Mouse (Mus musculus) urinary bladder, postnatal 14 days (tissue): Measurements from ENCODE around the gene Olfr1065.
A peak's percentile ranks its signal among the peaks of the same experiment; 100 is the strongest.
"Not testable (repeated sequence)": the region's sequence is repeated elsewhere in the genome, so short reads cannot be mapped to it uniquely, and the experiment has no call there.

ENCODE experiments used
- DNase-seq: peaks from one replicate; pipeline ENCODE4 v3.0.0; 2021; ENCODE audit warnings: low spot score

Olfr1065 gene

DNA sequence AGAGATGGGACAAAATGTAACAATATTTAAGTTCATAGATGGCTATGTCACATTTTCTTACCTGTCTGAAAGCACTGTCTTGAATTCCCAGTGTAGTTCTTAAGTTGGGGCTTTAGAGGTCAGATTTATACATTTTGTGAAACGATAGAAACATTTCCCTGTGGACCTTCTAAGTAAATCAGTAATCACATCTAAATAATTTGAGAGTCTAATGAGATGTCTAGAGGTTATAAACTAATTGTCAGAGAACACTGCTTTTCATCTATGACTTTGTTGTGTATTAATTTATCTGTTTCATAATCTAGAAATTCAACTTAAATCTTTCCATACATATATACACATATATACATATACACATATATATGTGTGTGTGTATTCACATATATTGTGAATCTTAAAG, at the start of gene Olfr1065:
Olfr1065 (minus strand) TSS at position 101 of the 400 bp plus-strand sequence.
- not testable (repeated sequence) for DNase-seq

DNA sequence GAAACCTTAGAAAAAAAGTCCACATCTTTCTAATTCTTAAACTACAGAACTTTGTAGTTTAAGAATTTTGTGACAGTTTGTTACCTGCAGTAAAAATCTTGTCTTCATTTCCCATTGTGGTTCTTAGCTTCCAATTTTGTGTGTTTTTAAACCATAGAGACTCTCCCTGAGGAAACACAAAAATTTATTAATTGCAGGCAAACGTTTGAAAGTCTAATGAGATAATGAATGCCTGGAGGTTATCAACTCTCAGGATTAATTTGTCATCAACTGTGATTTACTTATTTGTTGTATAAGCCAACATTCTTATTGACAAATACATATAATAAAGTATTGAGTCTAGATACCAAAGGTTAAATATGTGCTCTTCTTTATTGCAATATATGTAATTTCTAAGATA, 36.9 kb upstream of the Olfr1065 start, which contains the start of gene Olfr228:
Olfr228 (minus strand) TSS at position 101 of the 400 bp plus-strand sequence.
- DNase-seq = no peak

DNA sequence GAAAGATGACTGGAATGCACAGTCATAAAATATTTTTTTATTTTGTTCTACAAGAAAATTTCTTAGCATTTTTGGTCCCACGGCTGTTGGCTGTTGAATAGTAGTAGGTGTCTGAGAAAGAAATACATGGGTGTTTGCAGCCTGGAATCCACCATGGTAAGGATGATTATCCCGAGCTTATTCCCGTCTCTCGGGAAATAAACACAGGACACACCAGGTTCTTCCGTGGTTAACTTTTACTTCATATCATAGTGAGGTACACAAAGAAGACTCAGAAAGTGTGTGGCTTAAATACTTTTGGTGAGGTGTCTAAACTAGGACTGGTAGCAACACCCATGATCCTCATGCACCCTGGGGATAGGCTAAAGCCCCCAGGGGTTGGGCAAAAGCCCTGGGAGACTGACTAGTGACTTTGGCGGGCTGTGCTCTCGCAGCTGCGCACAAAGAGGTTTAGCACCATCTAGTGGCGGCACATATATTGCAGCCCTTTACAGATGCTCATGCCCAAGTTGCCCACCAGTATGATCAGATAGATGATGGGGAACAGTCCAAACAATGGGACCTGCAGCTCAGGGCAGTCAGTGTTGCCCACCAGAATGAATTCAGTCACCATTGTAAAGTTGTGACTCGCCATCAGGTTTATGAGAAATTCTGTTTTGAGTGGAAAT, 14.2 kb upstream of the Olfr1065 start:
- DNase-seq = peak; percentile 28

DNA sequence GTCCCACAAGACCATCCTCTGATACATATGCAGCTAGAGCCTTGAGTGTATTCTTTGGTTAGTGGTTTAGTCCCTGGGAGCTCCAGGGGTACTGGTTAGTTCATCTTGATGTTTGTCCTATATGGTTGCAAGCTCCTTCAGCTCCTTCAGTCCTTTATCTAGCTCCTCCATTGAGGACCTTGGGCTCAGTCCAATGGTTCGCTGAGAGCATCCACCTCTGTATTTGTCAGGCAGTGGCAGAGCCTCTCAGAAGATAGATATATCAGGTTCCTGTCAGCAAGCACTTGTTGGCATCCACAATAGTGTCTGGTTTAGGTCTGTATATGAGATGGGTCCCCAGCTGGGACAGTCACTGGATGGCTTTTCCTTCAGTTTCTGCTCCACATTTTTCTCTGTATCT, 10.0 kb upstream of the Olfr1065 start:
- no peak for DNase-seq

DNA sequence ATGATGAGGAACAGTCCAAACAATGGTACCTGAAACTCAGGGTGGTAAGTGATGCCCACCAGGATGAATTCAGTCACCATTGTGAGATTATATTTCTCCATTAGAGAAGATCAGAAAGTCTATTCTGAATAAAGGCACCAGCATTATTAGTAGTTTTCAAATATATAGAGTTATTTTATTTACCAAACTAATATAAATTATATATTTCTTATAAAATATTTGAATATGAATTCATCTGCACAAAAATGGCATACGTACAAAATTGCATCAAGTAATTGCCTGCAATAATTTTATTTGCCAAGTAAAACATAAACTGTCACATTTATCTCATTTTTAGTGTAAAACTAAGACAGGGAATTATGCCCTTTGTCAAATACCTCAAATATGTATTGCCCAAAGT, 5.8 kb upstream of the Olfr1065 start, which contains the start of gene Olfr1066:
Olfr1066 (minus strand) TSS at position 101 of the 400 bp plus-strand sequence.
- DNase-seq = no peak

DNA sequence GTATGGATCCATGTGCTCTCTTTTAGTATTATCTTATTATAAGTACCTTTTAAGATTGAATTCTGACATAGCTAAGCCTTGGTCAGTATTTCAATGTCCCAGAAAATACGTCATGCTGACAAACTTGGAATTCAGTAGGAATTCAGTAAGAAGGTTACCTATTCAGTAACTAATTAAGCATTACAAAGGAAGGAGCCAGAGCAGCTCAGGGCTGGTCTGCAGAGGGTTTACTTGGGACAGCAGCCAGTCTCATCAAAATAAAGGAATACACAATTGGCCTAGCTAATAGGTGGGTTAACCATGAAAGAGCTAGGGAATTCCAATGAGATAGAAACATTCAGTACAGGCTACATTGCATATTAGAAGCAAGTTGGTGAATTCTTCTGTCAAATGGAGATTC, 8.3 kb downstream of the Olfr1065 start:
- DNase-seq = not testable (repeated sequence)

DNA sequence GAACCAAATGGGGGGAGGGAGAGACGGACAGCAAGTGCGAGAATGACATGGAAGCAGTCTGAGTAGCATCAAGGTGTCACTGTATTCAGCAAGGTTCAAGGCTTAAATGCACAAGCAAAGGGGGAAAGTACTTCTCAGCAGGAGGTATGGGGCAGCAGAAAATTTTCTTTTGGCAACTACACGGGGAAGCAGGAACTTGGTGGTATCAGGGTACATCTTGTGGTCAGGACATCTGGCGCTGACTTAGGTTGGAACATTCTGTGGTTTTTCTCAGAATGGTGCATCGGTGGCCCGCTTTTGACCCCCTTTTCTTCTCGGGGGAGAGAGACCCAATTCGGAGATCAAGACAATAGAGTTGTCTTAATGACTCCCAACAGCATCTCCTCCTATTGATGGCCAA, 21.9 kb downstream of the Olfr1065 start:
- DNase-seq = not testable (repeated sequence)

DNA sequence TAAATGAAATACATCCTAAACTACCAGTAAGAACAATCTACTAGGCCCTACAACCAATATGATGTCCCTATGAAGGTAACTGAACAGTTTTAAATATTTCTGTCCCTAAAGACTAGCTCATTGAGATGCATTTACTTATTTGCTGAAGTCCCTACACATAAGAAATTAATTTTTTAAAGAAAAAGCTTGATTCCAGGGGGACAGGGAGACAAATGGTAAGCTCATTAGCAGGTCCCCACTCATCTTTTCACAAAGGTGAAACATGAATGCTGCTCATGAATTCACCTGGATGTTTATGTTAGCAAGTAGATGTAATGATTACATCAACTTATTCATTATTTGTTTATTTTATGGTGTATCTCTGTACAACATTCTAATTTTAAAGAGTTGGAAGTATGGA, 23.7 kb downstream of the Olfr1065 start, which contains the start of gene Olfr1062:
Olfr1062 (minus strand) TSS at position 101 of the 400 bp plus-strand sequence.
- not testable (repeated sequence) for DNase-seq

DNA sequence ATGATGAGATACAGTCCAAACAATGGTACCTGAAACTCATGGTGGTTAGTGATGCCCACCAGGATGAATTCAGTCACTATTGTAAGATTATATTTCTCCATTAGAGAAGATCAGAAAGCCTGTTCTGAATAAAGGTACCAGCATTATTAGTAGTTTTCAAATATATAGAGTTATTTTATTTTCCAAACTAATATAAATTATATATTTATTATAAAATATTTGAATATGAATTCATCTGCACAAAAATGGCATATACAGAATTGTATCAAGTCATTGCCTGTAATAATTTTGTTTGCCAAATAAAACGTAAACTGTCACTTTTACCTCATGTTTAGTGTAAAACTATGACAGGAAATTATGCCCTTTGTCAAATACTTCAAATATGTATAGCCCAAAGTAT, 36.4 kb downstream of the Olfr1065 start, which contains the start of gene Olfr1061:
Olfr1061 (minus strand) TSS at position 101 of the 400 bp plus-strand sequence.
- DNase-seq = no peak

DNA sequence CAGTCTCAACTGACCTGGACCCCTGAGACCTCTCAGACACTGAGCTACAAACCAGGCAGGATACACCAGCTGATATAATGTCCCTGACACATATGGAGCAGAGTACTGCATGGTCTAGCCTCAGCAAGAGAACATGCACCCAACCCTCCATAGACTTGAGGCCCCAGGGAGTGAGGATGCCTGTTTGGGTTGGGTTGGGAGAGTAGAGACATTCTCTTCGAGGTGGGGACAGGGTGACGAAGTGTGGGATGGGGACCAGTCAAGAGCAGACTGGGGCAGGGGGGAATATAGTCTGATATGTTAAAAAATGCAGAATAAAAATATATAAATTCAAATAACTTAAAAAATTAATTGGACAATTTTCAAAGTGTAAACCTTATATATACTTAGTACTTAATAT, 55.3 kb downstream of the Olfr1065 start:
- DNase-seq = no peak
